Mouse (Mus musculus): ENCODE measurements around the gene Psen1. TPM values are rescaled to one million over a fixed set of nuclear protein-coding genes. Genes with fewer than 3 reads are reported as not detected.

Gene Psen1
- polyA plus RNA-seq (2012; rRNA removed), result 6.5 and 8.0 TPM in 2 replicates

DNA sequence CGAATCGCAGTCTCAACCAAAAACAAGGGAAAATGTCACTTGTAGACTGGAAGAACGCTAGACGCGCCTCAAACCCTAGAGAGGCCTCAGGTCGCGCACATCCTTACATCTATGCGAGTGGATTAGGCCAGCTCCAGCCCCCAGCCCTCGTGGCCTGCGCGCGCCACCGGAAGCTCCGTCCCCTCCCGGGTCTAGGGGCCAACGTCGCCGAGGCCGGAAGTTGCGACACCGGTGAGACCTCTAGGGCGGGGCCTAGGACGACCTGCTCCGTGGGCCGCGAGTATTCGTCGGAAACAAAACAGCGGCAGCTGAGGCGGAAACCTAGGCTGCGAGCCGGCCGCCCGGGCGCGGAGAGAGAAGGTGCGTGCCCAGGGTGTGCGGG, at the start of gene Psen1:
Psen1 (plus strand) TSS at position 219 of the 382 bp plus-strand sequence.

DNA sequence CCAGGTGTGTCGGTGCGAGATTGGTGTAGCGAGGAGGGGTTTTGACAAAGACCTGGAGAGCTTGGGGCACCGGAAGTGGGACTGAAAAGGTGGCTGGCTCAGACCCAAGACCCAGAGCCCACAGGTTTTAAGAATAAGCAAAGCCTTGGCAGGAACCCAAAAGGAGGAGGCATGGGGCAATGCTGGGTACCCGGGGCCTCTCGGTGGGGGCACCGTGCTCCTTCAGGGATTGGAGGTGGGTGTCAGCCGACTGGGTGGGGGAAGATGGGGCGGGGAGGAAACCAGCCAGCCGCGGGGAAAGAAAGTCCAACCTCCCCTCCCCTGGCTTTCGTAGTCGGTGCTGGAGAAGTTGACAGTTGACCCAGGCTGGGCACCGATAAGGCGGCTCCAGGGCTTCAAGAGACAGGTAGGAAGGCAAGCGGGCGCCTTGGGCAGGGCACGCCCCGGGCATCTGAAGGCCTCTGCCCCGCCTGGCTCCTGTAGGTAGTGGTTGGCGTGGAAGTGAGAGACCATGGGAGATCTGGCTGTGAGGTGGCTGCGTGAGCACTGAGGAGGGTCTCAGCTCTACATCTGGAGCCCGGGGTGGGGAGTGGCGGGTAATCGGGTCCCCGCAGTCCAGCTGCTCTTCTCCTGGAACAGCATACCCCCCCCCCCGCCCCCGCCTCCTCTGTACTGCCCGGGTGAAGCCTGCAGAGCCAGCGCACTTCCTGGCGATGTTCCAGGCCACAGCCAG, 75.5 kb downstream of the Psen1 start, which contains the start of gene Papln:
Papln (plus strand) TSS at position 324 of the 733 bp plus-strand sequence.

Other genes starting within 250 kb of the Psen1 start
- 0.67 and 1.0 TPM in 2 replicates for gene Dpf3, start 200.4 kb upstream of the Psen1 start, polyA plus RNA-seq (2012; rRNA removed)
- gene Dcaf4, start 167.7 kb upstream of the Psen1 start, polyA plus RNA-seq (2012; rRNA removed), result 9.9 TPM in 2 replicates
- 8.9 and 10.6 TPM in 2 replicates for gene Zfyve1, start 90.9 kb upstream of the Psen1 start, polyA plus RNA-seq (2012; rRNA removed)
- 3.5 and 4.4 TPM in 2 replicates for gene Rbm25, start 56.9 kb upstream of the Psen1 start, polyA plus RNA-seq (2012; rRNA removed)
- gene Papln, start 75.5 kb downstream of the Psen1 start, polyA plus RNA-seq (2012; rRNA removed), result 1.3 and 1.7 TPM in 2 replicates
- gene Numb, start 233.8 kb downstream of the Psen1 start, polyA plus RNA-seq (2012; rRNA removed), result 32.1 and 32.7 TPM in 2 replicates

All from stomach, adult 2 months (tissue).